Mouse (Mus musculus) stomach, embryonic 14.5 days (tissue): ENCODE measurements around the gene Tspan6. TPM values are rescaled to one million over a fixed set of nuclear protein-coding genes. Genes with fewer than 3 reads are reported as not detected.

Experiments
- polyA plus RNA-seq: library from polyadenylated mRNA; unstranded; fragments of >200 nt; fragmentation: Nextera tagmentation; extraction: Ambion mirVana; gene quantifications from 2 replicates; pipeline ENCODE4 v1.2.1, GENCODE M21; 2014

Tspan6 gene
- polyA plus RNA-seq, 1 experiment from 2014 or later, result 143 TPM

Other genes with a start within 250 kb of the Tspan6 start
- 6.9 and 8.0 TPM in 2 replicates for gene Pcdh19, start 209.4 kb downstream of the Tspan6 start, polyA plus RNA-seq
- gene Tnmd, start 47.4 kb downstream of the Tspan6 start, polyA plus RNA-seq, result 9.5 and 11.0 TPM in 2 replicates
- gene Srpx2, start 10.0 kb upstream of the Tspan6 start, polyA plus RNA-seq, result 6.8 and 7.0 TPM in 2 replicates
- 5.3 and 6.5 TPM in 2 replicates for gene Sytl4, start 83.4 kb upstream of the Tspan6 start, polyA plus RNA-seq
- 47.3 and 49.5 TPM in 2 replicates for gene Cstf2, start 160.8 kb upstream of the Tspan6 start, polyA plus RNA-seq